Mouse (Mus musculus) forebrain, embryonic 15.5 days (tissue): Measurements from ENCODE around the gene Pdzd7. TPM values are rescaled to one million over a fixed set of nuclear protein-coding genes. Genes with fewer than 3 reads are reported as not detected.

Experiments used
- ATAC-seq: fragments of 200-750 bp; cut with Nextera tagmentation; replicated peaks from 2 replicates; pipeline ENCODE4 v1.8.0; 2017; ENCODE audit warnings: mild to moderate bottlenecking, moderate TSS enrichment, moderate library complexity
- H3K27ac ChIP-seq: fragments of 300-500 bp; sonication (generic); replicated peaks from 2 replicates; pipeline ENCODE4 v1.5.1; 2015; ENCODE audit warnings: mild to moderate bottlenecking, inconsistent platforms
- H3K27me3 ChIP-seq: fragments of 300-500 bp; sonication (generic); 2 replicates; pipeline ENCODE4 v1.6.1; 2015; ENCODE audit warnings: inconsistent platforms
- H3K36me3 ChIP-seq: fragments of 300-500 bp; sonication (generic); 2 replicates; pipeline ENCODE4 v1.6.1; 2015; ENCODE audit warnings: mild to moderate bottlenecking, inconsistent platforms
- H3K4me1 ChIP-seq: fragments of 300-500 bp; sonication (generic); 2 replicates; pipeline ENCODE4 v1.6.1; 2015; ENCODE audit warnings: inconsistent platforms
- H3K4me2 ChIP-seq: fragments of 300-500 bp; sonication (generic); replicated peaks from 2 replicates; pipeline ENCODE4 v1.6.1; 2015; ENCODE audit warnings: mild to moderate bottlenecking, inconsistent platforms
- H3K4me3 ChIP-seq: fragments of 300-500 bp; sonication (generic); 2 replicates; pipeline ENCODE4 v1.5.1; 2015; ENCODE audit warnings: mild to moderate bottlenecking, inconsistent platforms
- H3K9ac ChIP-seq: fragments of 300-500 bp; sonication (generic); replicated peaks from 2 replicates; pipeline ENCODE4 v1.6.1; 2015; ENCODE audit warnings: mild to moderate bottlenecking, inconsistent platforms
- H3K9me3 ChIP-seq: fragments of 300-500 bp; sonication (generic); 2 replicates; pipeline ENCODE4 v1.6.1; 2016; ENCODE audit warnings: inconsistent platforms
- WGBS: fragments of 180-500 bp; shearing (Covaris S2); methylation state at CpG from one replicate; pipeline ENCODE4 v1.1.7; 2015; ENCODE audit warnings: mixed read lengths; 5-methylcytosine and 5-hydroxymethylcytosine counted together
- polyA plus RNA-seq: library from polyadenylated mRNA; unstranded; fragments of >200 nt; fragmentation: Nextera tagmentation; extraction: Ambion mirVana; gene quantifications from 2 replicates; pipeline ENCODE4 v1.2.1, GENCODE M21; 2015

Gene Pdzd7
- polyA plus RNA-seq, 1 experiment from 2014 or later = 2.2 TPM

DNA sequence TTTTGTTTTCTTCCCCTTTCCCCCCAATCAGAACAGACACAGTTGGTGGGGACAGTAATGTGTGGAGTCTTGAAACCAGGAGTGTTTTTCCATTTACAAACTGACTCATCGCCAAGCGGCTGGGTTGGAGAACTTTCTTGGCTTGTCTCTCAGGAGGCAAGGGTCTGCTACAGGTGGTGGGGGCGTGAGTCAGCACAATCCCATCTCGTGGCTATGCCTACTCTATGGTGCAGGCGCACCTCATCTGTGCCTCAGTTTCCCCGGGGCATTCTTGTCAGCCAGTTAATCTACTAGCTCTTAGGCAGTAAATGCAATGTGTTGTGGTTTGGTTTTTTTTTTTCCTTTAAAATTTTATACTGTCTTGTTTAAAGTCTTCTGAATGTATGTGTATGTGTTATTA is 62.2 kb downstream of the Pdzd7 start:
- no peaks in the 10 kb centered on the region for H3K9me3 ChIP-seq
- no peak overlapping the region for H3K4me2 ChIP-seq
- no peak overlapping the region for H3K9ac ChIP-seq
- peaks cover 30% of the 10 kb centered on the region for H3K36me3 ChIP-seq
- H3K4me3 ChIP-seq = no peak overlapping the region
- no peak for ATAC-seq
- peaks cover 14% of the 10 kb centered on the region for H3K4me1 ChIP-seq
- 91% methylated on average over 6 of the region's 6 CpGs for WGBS
- H3K27ac ChIP-seq = no peak overlapping the region
- H3K27me3 ChIP-seq = no peaks in the 10 kb centered on the region

DNA sequence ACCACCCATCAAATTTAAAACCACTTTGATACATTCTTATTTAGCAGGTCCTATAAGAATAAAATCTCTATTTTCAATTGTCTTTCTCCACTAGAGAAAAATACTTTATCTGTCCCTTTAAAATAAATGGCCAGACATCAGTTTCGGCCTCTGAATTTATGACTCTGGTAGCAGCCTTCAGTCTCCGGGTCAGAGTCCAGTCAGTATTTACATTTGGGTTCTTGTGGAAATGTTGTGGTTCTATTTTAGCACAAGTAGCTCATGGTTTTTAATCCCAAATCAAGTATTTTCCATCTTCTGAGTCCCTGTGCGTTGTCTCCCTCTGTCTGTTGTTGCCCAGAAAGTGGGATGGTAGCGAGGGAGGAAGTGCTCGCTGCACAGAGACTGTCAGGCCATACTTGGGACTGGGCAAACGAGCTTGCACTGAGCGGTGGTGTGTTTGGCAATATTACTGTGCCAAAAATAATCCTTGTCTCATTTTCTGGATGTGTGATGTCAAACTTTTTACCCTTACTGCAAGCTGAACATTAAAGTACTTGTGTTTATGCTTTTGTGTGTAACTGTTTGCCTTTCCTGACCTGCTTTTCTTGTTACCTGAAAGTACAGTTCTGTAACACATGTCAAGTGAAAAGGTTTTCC is 62.9 kb downstream of the Pdzd7 start:
- no peak overlapping the region for H3K9ac ChIP-seq
- peaks cover 37% of the 10 kb centered on the region for H3K36me3 ChIP-seq
- no peak overlapping the region for H3K4me3 ChIP-seq
- 84% methylated on average over 7 of the region's 7 CpGs for WGBS
- no peak for ATAC-seq
- no peaks in the 10 kb centered on the region for H3K27me3 ChIP-seq
- no peak overlapping the region for H3K4me2 ChIP-seq
- peaks cover 8% of the 10 kb centered on the region for H3K4me1 ChIP-seq
- no peak overlapping the region for H3K27ac ChIP-seq
- no peaks in the 10 kb centered on the region for H3K9me3 ChIP-seq

GRCm38 (mm10) chr19:44980787-44981186 is 64.7 kb downstream of the Pdzd7 start:
- Histone ChIP-seq H3K4me1 (no peaks in the 10 kb centered on the region), H3K27me3 (no peaks in the 10 kb centered on the region), H3K27ac (no peak overlapping the region), H3K4me2 (no peak overlapping the region), H3K9me3 (no peaks in the 10 kb centered on the region), H3K4me3 (no peak overlapping the region), H3K36me3 (peaks cover 54% of the 10 kb centered on the region), H3K9ac (no peak overlapping the region)
- 100% methylated on average over 2 of the region's 2 CpGs for WGBS
- ATAC-seq = no peak

DNA sequence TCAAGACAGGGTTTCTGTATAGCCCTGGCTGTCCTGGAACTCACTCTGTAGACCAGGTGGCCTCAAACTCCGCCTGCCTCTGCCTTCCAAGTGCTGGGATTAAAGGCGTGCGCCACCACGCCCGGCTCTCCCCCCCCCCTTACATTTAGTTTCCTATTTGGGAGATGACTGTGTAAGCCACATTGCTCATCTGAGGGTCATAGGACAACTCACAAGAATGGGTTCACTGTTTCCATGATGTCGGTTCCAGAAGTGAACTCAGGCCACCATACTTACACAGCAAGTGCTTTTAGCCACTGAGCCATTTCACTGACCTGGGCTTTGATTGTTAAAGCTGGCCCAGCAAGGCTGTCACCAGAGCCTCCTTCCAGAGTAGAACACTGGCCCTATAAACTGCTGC is 68.4 kb downstream of the Pdzd7 start:
- Histone ChIP-seq H3K4me1 (no peaks in the 10 kb centered on the region), H3K9ac (no peak overlapping the region), H3K36me3 (peaks cover 90% of the 10 kb centered on the region), H3K4me2 (no peak overlapping the region), H3K9me3 (no peaks in the 10 kb centered on the region), H3K27me3 (no peaks in the 10 kb centered on the region), H3K4me3 (no peak overlapping the region), H3K27ac (no peak overlapping the region)
- 93% methylated on average over 6 of the region's 6 CpGs for WGBS
- ATAC-seq = no peak

Other genes with a start within 250 kb of the Pdzd7 start
- gene Slf2, start 114.6 kb downstream of the Pdzd7 start, polyA plus RNA-seq = 30.0 and 32.3 TPM in 2 replicates
- gene Sema4g, start 56.6 kb downstream of the Pdzd7 start, polyA plus RNA-seq = 14.4 and 15.5 TPM in 2 replicates
- gene Twnk, start 40.1 kb downstream of the Pdzd7 start, polyA plus RNA-seq = 24.0 and 24.4 TPM in 2 replicates
- gene Mrpl43, start 39.3 kb downstream of the Pdzd7 start, polyA plus RNA-seq = 83.9 and 87.1 TPM in 2 replicates
- gene Lzts2, start 31.3 kb downstream of the Pdzd7 start, polyA plus RNA-seq = 25.7 and 27.7 TPM in 2 replicates
- gene Sfxn3, start 1.8 kb upstream of the Pdzd7 start, polyA plus RNA-seq = 65.0 and 67.6 TPM in 2 replicates
- 0.70 and 0.73 TPM in 2 replicates for gene Kazald1, start 29.5 kb upstream of the Pdzd7 start, polyA plus RNA-seq
- gene Tlx1, start 105.0 kb upstream of the Pdzd7 start, polyA plus RNA-seq = not detected in 2 replicates
- not detected in 2 replicates for gene Lbx1, start 190.1 kb upstream of the Pdzd7 start, polyA plus RNA-seq